Mouse (Mus musculus) ES-E14 (cell line): Measurements from ENCODE around the gene Itpr2.

Experiments
- MAFK ChIP-seq: IDR thresholded peaks from 2 replicates; pipeline ENCODE4 v1.6.1; 2014; ENCODE audit warnings: mild to moderate bottlenecking, low read depth, low read length, inconsistent platforms; ENCODE audit not compliant: insufficient read depth
- ZC3H11A ChIP-seq: IDR thresholded peaks from 2 replicates; pipeline ENCODE4 v1.6.1; 2012; ENCODE audit warnings: low read depth, mild to moderate bottlenecking, inconsistent platforms, low read length, borderline replicate concordance

DNA sequence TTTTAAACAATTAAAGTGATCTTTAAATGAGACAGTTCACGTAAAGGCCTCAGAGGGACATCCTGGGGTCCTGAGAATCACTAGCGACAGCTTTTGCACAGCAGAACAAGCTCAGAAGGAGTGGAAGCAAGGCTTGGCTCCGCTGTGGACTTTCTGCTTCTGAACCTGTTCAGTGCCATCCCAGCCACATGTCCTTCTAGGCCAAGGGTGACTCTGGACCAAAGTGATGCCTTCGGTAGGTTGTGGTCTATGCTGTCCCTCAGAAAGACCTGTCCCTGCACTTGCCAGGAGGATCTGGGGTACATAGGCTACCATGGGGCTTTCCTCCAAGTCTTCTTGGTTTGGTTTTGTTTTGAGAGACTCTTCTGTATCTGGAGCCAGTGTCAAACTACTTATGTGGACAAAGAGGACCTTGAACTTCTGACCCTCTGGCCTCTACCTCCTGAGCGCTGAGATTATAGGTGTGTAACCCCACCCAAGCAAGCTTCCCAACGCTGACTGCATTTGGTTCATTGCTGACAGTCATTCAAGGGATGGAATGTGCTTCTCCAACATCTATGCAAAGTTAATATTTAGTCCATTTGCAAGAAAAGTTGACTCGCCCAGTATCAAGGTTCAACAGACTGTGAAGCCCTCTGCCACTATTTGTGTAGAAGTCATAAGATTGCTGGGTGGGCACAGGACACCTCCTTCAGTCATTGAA, 241.2 kb downstream of the Itpr2 start:
- TF ChIP-seq ZC3H11A (no peak), MAFK (no peak)
